Mouse (Mus musculus) ES-E14 (cell line): Measurements from ENCODE around the gene Clrn2. TPM values are rescaled to one million over a fixed set of nuclear protein-coding genes. Genes with fewer than 3 reads are reported as not detected.
"Not testable (repeated sequence)": the region's sequence is repeated elsewhere in the genome, so short reads cannot be mapped to it uniquely, and the experiment has no call there.

Source experiments
- DNase-seq: peaks from one replicate; pipeline ENCODE4 v3.0.0-alpha.2; 2013; ENCODE audit warnings: low read depth, low spot score
- H3K27ac ChIP-seq: 2 replicates; pipeline ENCODE4 v1.5.1; 2012; ENCODE audit warnings: low read depth, mild to moderate bottlenecking, low read length, moderate library complexity, mixed read lengths; ENCODE audit not compliant: poor library complexity, insufficient read depth, severe bottlenecking
- H3K36me3 ChIP-seq: 2 replicates; pipeline ENCODE4 v1.6.1; 2012; ENCODE audit warnings: mild to moderate bottlenecking, low read length, moderate library complexity, mixed read lengths; ENCODE audit not compliant: control insufficient read depth, poor library complexity, insufficient read depth, severe bottlenecking
- H3K4me1 ChIP-seq, 2 experiments: fragments of 150-350 bp in 1 of 2; sonication (generic) in 1 of 2; 2 replicates each; pipeline ENCODE4 v1.6.1; 2012; ENCODE audit warnings: low read length in 2 of 2, mild to moderate bottlenecking in 1 of 2, mixed read lengths in 1 of 2; ENCODE audit not compliant: control insufficient read depth in 2 of 2, insufficient read depth in 2 of 2, poor library complexity in 1 of 2
- H3K4me3 ChIP-seq, 2 experiments: fragments of 150-350 bp in 1 of 2; sonication (generic) in 1 of 2; 2 replicates each; pipeline ENCODE4 v1.5.1; 2012; ENCODE audit warnings: low read length in 2 of 2, low read depth in 1 of 2, mild to moderate bottlenecking in 1 of 2, mixed read lengths in 1 of 2; ENCODE audit not compliant: insufficient read depth in 1 of 2, poor library complexity in 1 of 2, severe bottlenecking in 1 of 2
- H3K9ac ChIP-seq: 2 replicates; pipeline ENCODE4 v1.6.1; 2012; ENCODE audit warnings: low read depth, mild to moderate bottlenecking, low read length, mixed read lengths; ENCODE audit not compliant: poor library complexity, insufficient read depth, severe bottlenecking
- H3K9me3 ChIP-seq: fragments of 150-350 bp; sonication (generic); 2 replicates; pipeline ENCODE4 v1.6.1; 2012; ENCODE audit warnings: low read depth, mild to moderate bottlenecking, low read length; ENCODE audit not compliant: control insufficient read depth, insufficient read depth
- CHD2 ChIP-seq: IDR thresholded peaks from 2 replicates; pipeline ENCODE4 v1.6.1; 2014; ENCODE audit warnings: mild to moderate bottlenecking, low read depth, low read length, inconsistent platforms
- HCFC1 ChIP-seq: IDR thresholded peaks from 2 replicates; pipeline ENCODE4 v1.6.1; 2012; ENCODE audit warnings: low read length, inconsistent platforms, borderline replicate concordance; ENCODE audit not compliant: insufficient read depth
- MAFK ChIP-seq: IDR thresholded peaks from 2 replicates; pipeline ENCODE4 v1.6.1; 2014; ENCODE audit warnings: mild to moderate bottlenecking, low read depth, low read length, inconsistent platforms; ENCODE audit not compliant: insufficient read depth
- ZC3H11A ChIP-seq: IDR thresholded peaks from 2 replicates; pipeline ENCODE4 v1.6.1; 2012; ENCODE audit warnings: low read depth, mild to moderate bottlenecking, inconsistent platforms, low read length, borderline replicate concordance
- ZNF384 ChIP-seq: IDR thresholded peaks from 2 replicates; pipeline ENCODE4 v1.6.1; 2012; ENCODE audit warnings: low read depth, low read length, inconsistent platforms
- in situ Hi-C, 2 experiments: fragments of 600-800 bp; cut with MboI; formaldehyde crosslinking; loops; one replicate each; pipeline ENCODE4 v1.15.1; 2025; ENCODE audit warnings: low sequenced_read_pairs in 2 of 2, inconsistent platforms in 1 of 2; ENCODE audit not compliant: unreplicated experiment in 2 of 2
- total RNA-seq: library from RNA; depleted of rRNA; stranded (reverse); fragments of 300-350 nt; gene quantifications from 2 replicates; pipeline ENCODE4 v1.2.3, GENCODE M21; 2012

The Clrn2 gene
- total RNA-seq, 1 experiment: not detected

- peak; percentile 34 for DNase-seq
Measured at GRCm38 (mm10) chr5:45419841-45420638, 33.5 kb upstream of the Clrn2 start.

GRCm38 (mm10) chr5:45421881-45422844 is 31.4 kb upstream of the Clrn2 start:
- TF ChIP-seq ZNF384: no peak
- TF ChIP-seq MAFK: no peak
- no peak for TF ChIP-seq CHD2
- no peaks in the 10 kb centered on the region for H3K36me3 ChIP-seq
- no peak for DNase-seq
- H3K4me1 ChIP-seq: peaks cover 0 to 9% of the 10 kb centered on the region in 2 experiments; a peak in 2 of 4 replicates
- H3K4me3 ChIP-seq: no peak overlapping the region
- in situ Hi-C loops: loop anchor here in 1 of 2 experiments (25.0 kb wide), 1 partner anchor 1135 kb away; no protein-coding TSS in a partner anchor
- H3K27ac ChIP-seq: no peak overlapping the region
- H3K9ac ChIP-seq: no peak overlapping the region
- no peaks in the 10 kb centered on the region for H3K9me3 ChIP-seq

More at GRCm38 (mm10) chr5:45419841-45420638, 33.5 kb upstream of the Clrn2 start:
- Histone ChIP-seq H3K27ac (no peak overlapping the region), H3K9ac (no peak overlapping the region), H3K9me3 (no peaks in the 10 kb centered on the region), H3K36me3 (no peaks in the 10 kb centered on the region), H3K4me3 (no peak overlapping the region), H3K4me1 (peaks cover 0 to 7% of the 10 kb centered on the region in 2 experiments; a peak in 1 of 4 replicates)
- in situ Hi-C loops: loop anchor here in 1 of 2 experiments (25.0 kb wide), 1 partner anchor 1133 kb away; no protein-coding TSS in a partner anchor
- TF ChIP-seq CHD2: no peak
- TF ChIP-seq ZC3H11A: peak; percentile 22; the same call in 1 of the 2 replicates
- no peak for TF ChIP-seq MAFK
- TF ChIP-seq ZNF384: no peak
- TF ChIP-seq HCFC1: no peak

DNA sequence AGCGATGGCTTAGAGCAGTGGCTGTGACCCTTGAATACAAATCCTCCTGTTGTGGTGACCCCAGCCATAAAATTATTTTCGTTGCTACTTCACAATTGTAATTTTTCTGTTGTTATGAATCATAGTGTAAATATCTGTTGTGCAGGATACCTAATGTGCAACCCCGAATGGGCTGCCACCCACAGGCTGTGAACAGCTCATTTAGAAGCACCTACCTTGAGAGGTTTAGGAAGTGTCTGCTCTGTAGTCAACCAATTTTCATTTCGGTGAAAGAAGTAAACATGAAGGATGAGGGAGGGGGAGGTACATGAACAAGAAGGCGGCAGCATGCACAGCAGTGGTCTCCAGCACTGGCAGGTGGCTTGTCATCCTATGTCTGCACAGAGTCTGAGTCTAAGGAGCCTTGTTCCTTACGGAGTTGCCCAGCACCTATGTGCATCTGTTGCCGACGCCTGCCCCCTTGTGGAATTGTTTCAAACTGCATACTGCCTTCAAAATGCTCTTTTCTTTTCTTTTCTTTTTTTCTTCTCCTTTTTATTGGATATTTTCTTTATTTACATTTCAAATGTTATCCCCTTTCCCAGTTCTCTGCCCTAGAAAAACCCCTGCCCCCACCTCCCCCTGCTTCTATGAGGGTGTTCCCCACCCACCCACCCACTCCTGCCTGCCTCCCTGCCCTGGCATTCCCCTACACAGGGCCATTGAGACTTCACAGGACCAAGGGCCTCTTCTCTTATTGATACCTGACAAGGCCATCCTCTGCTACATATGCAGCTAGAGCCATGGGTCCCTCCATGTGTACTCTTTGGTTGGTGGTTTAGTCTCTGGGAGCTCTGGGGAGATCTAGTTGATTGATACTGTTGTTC is 29.3 kb upstream of the Clrn2 start:
- in situ Hi-C loops: loop anchor here in 1 of 2 experiments (25.0 kb wide), 1 partner anchor 1137 kb away; no protein-coding TSS in a partner anchor
- no peak for TF ChIP-seq ZC3H11A
- TF ChIP-seq ZNF384: no peak
- no peak for TF ChIP-seq HCFC1
- TF ChIP-seq MAFK: no peak
- no peak for TF ChIP-seq CHD2
- no peaks in the 10 kb centered on the region; the same call in none of the 2 replicates for H3K36me3 ChIP-seq
- no peaks in the 10 kb centered on the region for H3K9me3 ChIP-seq
- peaks cover 0 to 9% of the 10 kb centered on the region in 2 experiments; a peak in 2 of 4 replicates for H3K4me1 ChIP-seq
- H3K4me3 ChIP-seq: no peak overlapping the region
- H3K9ac ChIP-seq: no peak overlapping the region
- H3K27ac ChIP-seq: no peak overlapping the region
- DNase-seq: peak; percentile 19

DNA sequence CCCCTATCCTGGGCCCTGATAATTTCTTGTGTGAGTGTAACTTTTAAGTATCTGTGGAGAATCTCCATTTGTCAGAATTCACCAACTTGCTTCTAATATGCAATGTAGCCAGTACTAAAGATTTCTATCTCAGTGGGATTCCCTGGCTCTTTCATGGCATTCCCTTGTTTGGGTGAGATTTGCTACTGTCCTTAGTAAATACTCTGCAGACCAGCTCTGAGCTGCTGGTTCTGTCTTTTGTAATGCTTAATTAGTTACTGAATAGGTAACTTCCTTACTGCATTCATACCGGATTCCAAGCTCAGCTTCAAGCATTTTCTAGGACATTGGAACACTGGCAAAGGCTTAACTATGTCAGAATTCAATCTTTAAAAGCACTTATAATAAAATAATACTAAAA is 27.8 kb upstream of the Clrn2 start:
- in situ Hi-C loops, H3K27ac ChIP-seq, H3K4me1 ChIP-seq, H3K36me3 ChIP-seq, H3K4me3 ChIP-seq, DNase-seq, H3K9ac ChIP-seq, H3K9me3 ChIP-seq: not testable (repeated sequence)
